Mouse (Mus musculus) intestine, embryonic 15.5 days (tissue): ENCODE data around the gene Apba2. TPM values are rescaled to one million over a fixed set of nuclear protein-coding genes. Genes with fewer than 3 reads are reported as not detected.

ENCODE experiments used
- ATAC-seq: fragments of 200-750 bp; cut with Nextera tagmentation; 2 replicates; pipeline ENCODE4 v1.8.0; 2017; ENCODE audit warnings: moderate TSS enrichment, moderate library complexity
- H3K27ac ChIP-seq: fragments of 300-500 bp; sonication (generic); 2 replicates; pipeline ENCODE4 v1.5.1; 2015; ENCODE audit warnings: mild to moderate bottlenecking, inconsistent platforms
- H3K27me3 ChIP-seq: fragments of 300-500 bp; sonication (generic); replicated peaks from 2 replicates; pipeline ENCODE4 v1.6.1; 2015; ENCODE audit warnings: inconsistent platforms
- H3K36me3 ChIP-seq: fragments of 300-500 bp; sonication (generic); 2 replicates; pipeline ENCODE4 v1.6.1; 2015; ENCODE audit warnings: inconsistent platforms
- H3K4me1 ChIP-seq: fragments of 300-500 bp; sonication (generic); replicated peaks from 2 replicates; pipeline ENCODE4 v1.6.1; 2015; ENCODE audit warnings: inconsistent platforms
- H3K4me2 ChIP-seq: fragments of 300-500 bp; sonication (generic); replicated peaks from 2 replicates; pipeline ENCODE4 v1.6.1; 2015; ENCODE audit warnings: mild to moderate bottlenecking, inconsistent platforms
- H3K4me3 ChIP-seq: fragments of 300-500 bp; sonication (generic); replicated peaks from 2 replicates; pipeline ENCODE4 v1.5.1; 2015; ENCODE audit warnings: inconsistent platforms
- H3K9ac ChIP-seq: fragments of 300-500 bp; sonication (generic); 2 replicates; pipeline ENCODE4 v1.6.1; 2015; ENCODE audit warnings: inconsistent platforms
- H3K9me3 ChIP-seq: fragments of 300-500 bp; sonication (generic); 2 replicates; pipeline ENCODE4 v1.6.1; 2016; ENCODE audit warnings: inconsistent platforms
- WGBS: fragments of 180-500 bp; shearing (Covaris S2); methylation state at CpG from one replicate; pipeline ENCODE4 v1.1.7; 2015; 5-methylcytosine and 5-hydroxymethylcytosine counted together
- polyA plus RNA-seq: library from polyadenylated mRNA; unstranded; fragments of >200 nt; fragmentation: Nextera tagmentation; extraction: Ambion mirVana; gene quantifications from 2 replicates; pipeline ENCODE4 v1.2.1, GENCODE M21; 2015

Apba2 gene
- polyA plus RNA-seq, 1 experiment from 2014 or later: 6.2 TPM

- no peaks in the 10 kb centered on the region for H3K36me3 ChIP-seq
- no peak overlapping the region for H3K4me2 ChIP-seq
- 86% methylated on average over 4 of the region's 4 CpGs for WGBS
- H3K4me1 ChIP-seq: no peaks in the 10 kb centered on the region
- H3K27me3 ChIP-seq: no peaks in the 10 kb centered on the region
- H3K9me3 ChIP-seq: no peaks in the 10 kb centered on the region
- no peak overlapping the region for H3K4me3 ChIP-seq
- no peak overlapping the region for H3K27ac ChIP-seq
- no peak for ATAC-seq
- no peak overlapping the region for H3K9ac ChIP-seq
Measured at GRCm38 (mm10) chr7:64619261-64619660, 117.8 kb downstream of the Apba2 start.

- Histone ChIP-seq H3K9ac (no peak overlapping the region), H3K27ac (no peak overlapping the region), H3K27me3 (no peaks in the 10 kb centered on the region), H3K4me2 (no peak overlapping the region), H3K4me3 (no peak overlapping the region), H3K9me3 (no peaks in the 10 kb centered on the region), H3K4me1 (no peaks in the 10 kb centered on the region), H3K36me3 (no peaks in the 10 kb centered on the region)
- WGBS: 39% methylated on average over 8 of the region's 8 CpGs
- no peak for ATAC-seq
Measured at GRCm38 (mm10) chr7:64626494-64626893, 125.0 kb downstream of the Apba2 start.

GRCm38 (mm10) chr7:64627972-64628655 lies 126.6 kb downstream of the Apba2 start:
- Histone ChIP-seq H3K4me3 (no peak overlapping the region), H3K27me3 (no peaks in the 10 kb centered on the region), H3K9me3 (no peaks in the 10 kb centered on the region), H3K36me3 (no peaks in the 10 kb centered on the region), H3K27ac (no peak overlapping the region), H3K4me1 (no peaks in the 10 kb centered on the region), H3K4me2 (no peak overlapping the region), H3K9ac (no peak overlapping the region)
- no peak for ATAC-seq
- WGBS: 75% methylated on average over 8 of the region's 8 CpGs

- no peaks in the 10 kb centered on the region for H3K27me3 ChIP-seq
- H3K9me3 ChIP-seq: no peaks in the 10 kb centered on the region
- H3K4me2 ChIP-seq: no peak overlapping the region
- no peak overlapping the region for H3K27ac ChIP-seq
- H3K4me3 ChIP-seq: no peak overlapping the region
- H3K9ac ChIP-seq: no peak overlapping the region
- no peaks in the 10 kb centered on the region for H3K4me1 ChIP-seq
- 74% methylated on average over 6 of the region's 6 CpGs for WGBS
- ATAC-seq: no peak
- no peaks in the 10 kb centered on the region for H3K36me3 ChIP-seq
Measured at GRCm38 (mm10) chr7:64630697-64631096, 129.2 kb downstream of the Apba2 start.

GRCm38 (mm10) chr7:64631131-64631530 lies 129.6 kb downstream of the Apba2 start:
- Histone ChIP-seq H3K27me3 (no peaks in the 10 kb centered on the region), H3K9ac (no peak overlapping the region), H3K27ac (no peak overlapping the region), H3K4me1 (no peaks in the 10 kb centered on the region), H3K4me2 (no peak overlapping the region), H3K4me3 (no peak overlapping the region), H3K9me3 (no peaks in the 10 kb centered on the region), H3K36me3 (no peaks in the 10 kb centered on the region)
- ATAC-seq: no peak
- 76% methylated on average over 6 of the region's 6 CpGs for WGBS

- ATAC-seq: no peak
- Histone ChIP-seq H3K4me2 (no peak overlapping the region), H3K4me1 (no peaks in the 10 kb centered on the region), H3K27ac (no peak overlapping the region), H3K9ac (no peak overlapping the region), H3K36me3 (no peaks in the 10 kb centered on the region), H3K9me3 (no peaks in the 10 kb centered on the region), H3K4me3 (no peak overlapping the region), H3K27me3 (no peaks in the 10 kb centered on the region)
- 67% methylated on average over 6 of the region's 6 CpGs for WGBS
Measured at GRCm38 (mm10) chr7:64631781-64632351, 130.4 kb downstream of the Apba2 start.

- no peaks in the 10 kb centered on the region for H3K36me3 ChIP-seq
- ATAC-seq: no peak
- H3K9me3 ChIP-seq: no peaks in the 10 kb centered on the region
- no peaks in the 10 kb centered on the region for H3K27me3 ChIP-seq
- 37% methylated on average over 4 of the region's 4 CpGs for WGBS
- H3K27ac ChIP-seq: no peak overlapping the region
- no peak overlapping the region for H3K4me2 ChIP-seq
- H3K4me1 ChIP-seq: no peaks in the 10 kb centered on the region
- H3K9ac ChIP-seq: no peak overlapping the region
- no peak overlapping the region for H3K4me3 ChIP-seq
Measured at GRCm38 (mm10) chr7:64633182-64633581, 131.7 kb downstream of the Apba2 start.

GRCm38 (mm10) chr7:64633916-64634315 lies 132.4 kb downstream of the Apba2 start:
- Histone ChIP-seq H3K4me2 (no peak overlapping the region), H3K27ac (no peak overlapping the region), H3K27me3 (no peaks in the 10 kb centered on the region), H3K4me1 (no peaks in the 10 kb centered on the region), H3K4me3 (no peak overlapping the region), H3K36me3 (no peaks in the 10 kb centered on the region), H3K9me3 (no peaks in the 10 kb centered on the region), H3K9ac (no peak overlapping the region)
- no peak for ATAC-seq
- 62% methylated on average over 5 of the region's 5 CpGs for WGBS

GRCm38 (mm10) chr7:64634482-64634881 lies 133.0 kb downstream of the Apba2 start:
- H3K4me2 ChIP-seq: no peak overlapping the region
- H3K4me3 ChIP-seq: no peak overlapping the region
- no peaks in the 10 kb centered on the region for H3K36me3 ChIP-seq
- ATAC-seq: no peak
- no peaks in the 10 kb centered on the region for H3K27me3 ChIP-seq
- H3K4me1 ChIP-seq: no peaks in the 10 kb centered on the region
- no peak overlapping the region for H3K27ac ChIP-seq
- no peak overlapping the region for H3K9ac ChIP-seq
- H3K9me3 ChIP-seq: no peaks in the 10 kb centered on the region

- H3K9ac ChIP-seq: no peak overlapping the region
- no peaks in the 10 kb centered on the region for H3K36me3 ChIP-seq
- H3K4me3 ChIP-seq: no peak overlapping the region
- no peak for ATAC-seq
- H3K9me3 ChIP-seq: no peaks in the 10 kb centered on the region
- WGBS: 66% methylated on average over 4 of the region's 4 CpGs
- no peaks in the 10 kb centered on the region for H3K27me3 ChIP-seq
- no peak overlapping the region for H3K4me2 ChIP-seq
- H3K27ac ChIP-seq: no peak overlapping the region
- no peaks in the 10 kb centered on the region for H3K4me1 ChIP-seq
Measured at GRCm38 (mm10) chr7:64638922-64639321, 137.4 kb downstream of the Apba2 start.

- no peak overlapping the region for H3K4me2 ChIP-seq
- no peaks in the 10 kb centered on the region for H3K36me3 ChIP-seq
- H3K9me3 ChIP-seq: no peaks in the 10 kb centered on the region
- H3K27ac ChIP-seq: no peak overlapping the region
- WGBS: 88% methylated on average over 3 of the region's 3 CpGs
- no peak overlapping the region for H3K9ac ChIP-seq
- H3K4me3 ChIP-seq: no peak overlapping the region
- no peaks in the 10 kb centered on the region for H3K4me1 ChIP-seq
- no peaks in the 10 kb centered on the region for H3K27me3 ChIP-seq
- ATAC-seq: no peak
Measured at GRCm38 (mm10) chr7:64640651-64641050, 139.1 kb downstream of the Apba2 start.

GRCm38 (mm10) chr7:64642903-64643302 lies 141.4 kb downstream of the Apba2 start:
- H3K9ac ChIP-seq: no peak overlapping the region
- H3K4me3 ChIP-seq: no peak overlapping the region
- WGBS: 34% methylated on average over 1 of the region's 1 CpGs
- H3K4me2 ChIP-seq: no peak overlapping the region
- no peaks in the 10 kb centered on the region for H3K9me3 ChIP-seq
- peak; percentile 67 for ATAC-seq
- H3K27ac ChIP-seq: no peak overlapping the region
- no peaks in the 10 kb centered on the region for H3K4me1 ChIP-seq
- H3K36me3 ChIP-seq: no peaks in the 10 kb centered on the region
- H3K27me3 ChIP-seq: no peaks in the 10 kb centered on the region

- Histone ChIP-seq H3K4me3 (no peak overlapping the region), H3K4me1 (no peaks in the 10 kb centered on the region), H3K27ac (no peak overlapping the region), H3K27me3 (no peaks in the 10 kb centered on the region), H3K9me3 (no peaks in the 10 kb centered on the region), H3K4me2 (no peak overlapping the region), H3K9ac (no peak overlapping the region), H3K36me3 (no peaks in the 10 kb centered on the region)
- ATAC-seq: peak; percentile 48; the same call in 1 of the 2 replicates
- 61% methylated on average over 3 of the region's 3 CpGs for WGBS
Measured at GRCm38 (mm10) chr7:64645458-64645857, 144.0 kb downstream of the Apba2 start.
